Mouse (Mus musculus) stomach, embryonic 16.5 days (tissue): Measurements from ENCODE around the gene Pde4d. TPM values are rescaled to one million over a fixed set of nuclear protein-coding genes. Genes with fewer than 3 reads are reported as not detected.

Source experiments
- ATAC-seq: fragments of 200-750 bp; cut with Nextera tagmentation; 2 replicates; pipeline ENCODE4 v1.8.0; 2017; ENCODE audit warnings: moderate number of reproducible peaks, moderate TSS enrichment; ENCODE audit not compliant: insufficient read depth, low FRiP score
- H3K27ac ChIP-seq: fragments of 300-500 bp; sonication (generic); 2 replicates; pipeline ENCODE4 v1.5.1; 2014; ENCODE audit warnings: low read length
- H3K27me3 ChIP-seq: fragments of 300-500 bp; sonication (generic); 2 replicates; pipeline ENCODE4 v1.6.1; 2014; ENCODE audit warnings: low read length, control low read depth, mixed read lengths; ENCODE audit not compliant: control insufficient read depth, insufficient read depth
- H3K36me3 ChIP-seq: fragments of 300-500 bp; sonication (generic); 2 replicates; pipeline ENCODE4 v1.6.1; 2014; ENCODE audit warnings: low read length; ENCODE audit not compliant: control insufficient read depth, insufficient read depth
- H3K4me1 ChIP-seq: fragments of 300-500 bp; sonication (generic); 2 replicates; pipeline ENCODE4 v1.6.1; 2014; ENCODE audit warnings: low read length, control low read depth, mixed read lengths; ENCODE audit not compliant: control insufficient read depth, insufficient read depth
- H3K4me2 ChIP-seq: fragments of 300-500 bp; sonication (generic); 2 replicates; pipeline ENCODE4 v1.6.1; 2014; ENCODE audit warnings: low read depth, low read length, mixed read lengths
- H3K4me3 ChIP-seq: fragments of 300-500 bp; sonication (generic); replicated peaks from 2 replicates; pipeline ENCODE4 v1.5.1; 2014; ENCODE audit warnings: mild to moderate bottlenecking, low read length
- H3K9ac ChIP-seq: fragments of 300-500 bp; sonication (generic); 2 replicates; pipeline ENCODE4 v1.6.1; 2014; ENCODE audit warnings: low read length
- H3K9me3 ChIP-seq: fragments of 300-500 bp; sonication (generic); replicated peaks from 2 replicates; pipeline ENCODE4 v1.6.1; 2016; ENCODE audit warnings: low read length, control low read depth; ENCODE audit not compliant: control insufficient read depth
- WGBS: fragments of 180-500 bp; shearing (Covaris S2); extraction: QIAGEN DNeasy Blood & Tissue Kit; methylation state at CpG from one replicate; pipeline ENCODE4 v1.1.7; 2014; 5-methylcytosine and 5-hydroxymethylcytosine counted together
- polyA plus RNA-seq: library from polyadenylated mRNA; unstranded; fragments of >200 nt; fragmentation: Nextera tagmentation; extraction: Ambion mirVana; gene quantifications from 2 replicates; pipeline ENCODE4 v1.2.1, GENCODE M21; 2015

The Pde4d gene
- polyA plus RNA-seq, 1 experiment from 2014 or later: 22.1 TPM

- no peaks in the 10 kb centered on the region for H3K9me3 ChIP-seq
- no peak overlapping the region for H3K4me3 ChIP-seq
- no peak for ATAC-seq
- 42% methylated on average over 2 of the region's 2 CpGs for WGBS
- H3K27ac ChIP-seq: no peak overlapping the region
- H3K36me3 ChIP-seq: no peaks in the 10 kb centered on the region
- H3K4me2 ChIP-seq: no peak overlapping the region
- H3K9ac ChIP-seq: no peak overlapping the region
- no peaks in the 10 kb centered on the region for H3K4me1 ChIP-seq
- H3K27me3 ChIP-seq: no peaks in the 10 kb centered on the region
Measured at GRCm38 (mm10) chr13:108630576-108630975, 180.8 kb downstream of the Pde4d start.

- no peaks in the 10 kb centered on the region for H3K27me3 ChIP-seq
- H3K36me3 ChIP-seq: no peaks in the 10 kb centered on the region
- ATAC-seq: no peak
- H3K4me2 ChIP-seq: no peak overlapping the region
- no peaks in the 10 kb centered on the region for H3K4me1 ChIP-seq
- H3K9ac ChIP-seq: no peak overlapping the region
- H3K27ac ChIP-seq: no peak overlapping the region
- no peak overlapping the region for H3K4me3 ChIP-seq
- 52% methylated on average over 3 of the region's 3 CpGs for WGBS
- no peaks in the 10 kb centered on the region for H3K9me3 ChIP-seq
Measured at GRCm38 (mm10) chr13:108631222-108631621, 181.5 kb downstream of the Pde4d start.

- H3K27me3 ChIP-seq: no peaks in the 10 kb centered on the region
- 62% methylated on average over 1 of the region's 1 CpGs for WGBS
- no peak overlapping the region for H3K4me3 ChIP-seq
- H3K27ac ChIP-seq: no peak overlapping the region
- ATAC-seq: no peak
- H3K4me1 ChIP-seq: no peaks in the 10 kb centered on the region
- no peaks in the 10 kb centered on the region for H3K9me3 ChIP-seq
- no peak overlapping the region for H3K4me2 ChIP-seq
- no peak overlapping the region for H3K9ac ChIP-seq
- H3K36me3 ChIP-seq: no peaks in the 10 kb centered on the region
Measured at GRCm38 (mm10) chr13:108636526-108636925, 186.8 kb downstream of the Pde4d start.

- Histone ChIP-seq H3K36me3 (no peaks in the 10 kb centered on the region), H3K9ac (no peak overlapping the region), H3K4me3 (no peak overlapping the region), H3K4me1 (no peaks in the 10 kb centered on the region), H3K27ac (no peak overlapping the region), H3K4me2 (no peak overlapping the region), H3K27me3 (no peaks in the 10 kb centered on the region), H3K9me3 (no peaks in the 10 kb centered on the region)
- WGBS: 54% methylated on average over 5 of the region's 5 CpGs
- no peak for ATAC-seq
Measured at GRCm38 (mm10) chr13:108642259-108642658, 192.5 kb downstream of the Pde4d start.

GRCm38 (mm10) chr13:108646801-108647200, 197.1 kb downstream of the Pde4d start:
- WGBS: 76% methylated on average over 6 of the region's 6 CpGs
- no peaks in the 10 kb centered on the region for H3K36me3 ChIP-seq
- no peaks in the 10 kb centered on the region for H3K9me3 ChIP-seq
- no peak overlapping the region for H3K27ac ChIP-seq
- no peak overlapping the region for H3K4me2 ChIP-seq
- ATAC-seq: no peak
- no peaks in the 10 kb centered on the region for H3K27me3 ChIP-seq
- H3K9ac ChIP-seq: no peak overlapping the region
- H3K4me3 ChIP-seq: no peak overlapping the region
- no peaks in the 10 kb centered on the region for H3K4me1 ChIP-seq

- Histone ChIP-seq H3K4me2 (no peak overlapping the region), H3K4me3 (no peak overlapping the region), H3K9me3 (no peaks in the 10 kb centered on the region), H3K27me3 (no peaks in the 10 kb centered on the region), H3K9ac (no peak overlapping the region), H3K4me1 (no peaks in the 10 kb centered on the region), H3K27ac (no peak overlapping the region), H3K36me3 (no peaks in the 10 kb centered on the region)
- WGBS: 55% methylated on average over 11 of the region's 11 CpGs
- ATAC-seq: no peak
Measured at GRCm38 (mm10) chr13:108647239-108647638, 197.5 kb downstream of the Pde4d start.

- Histone ChIP-seq H3K9ac (no peak overlapping the region), H3K4me3 (no peak overlapping the region), H3K27me3 (no peaks in the 10 kb centered on the region), H3K27ac (no peak overlapping the region), H3K9me3 (no peaks in the 10 kb centered on the region), H3K4me1 (no peaks in the 10 kb centered on the region), H3K36me3 (no peaks in the 10 kb centered on the region), H3K4me2 (no peak overlapping the region)
- no peak for ATAC-seq
- whole genome bisulfite sequencing: 60% methylated on average over 10 of the region's 10 CpGs
Measured at GRCm38 (mm10) chr13:108654026-108654723, 204.4 kb downstream of the Pde4d start.

- Histone ChIP-seq H3K27ac (no peak overlapping the region), H3K36me3 (no peaks in the 10 kb centered on the region), H3K9ac (no peak overlapping the region), H3K4me1 (no peaks in the 10 kb centered on the region), H3K4me3 (no peak overlapping the region), H3K27me3 (no peaks in the 10 kb centered on the region), H3K9me3 (no peaks in the 10 kb centered on the region), H3K4me2 (no peak overlapping the region)
- no peak for ATAC-seq
Measured at GRCm38 (mm10) chr13:108666579-108666978, 216.8 kb downstream of the Pde4d start.

GRCm38 (mm10) chr13:108667077-108667476, 217.3 kb downstream of the Pde4d start:
- no peaks in the 10 kb centered on the region for H3K36me3 ChIP-seq
- 81% methylated on average over 1 of the region's 1 CpGs for WGBS
- no peak for ATAC-seq
- no peak overlapping the region for H3K9ac ChIP-seq
- H3K4me1 ChIP-seq: no peaks in the 10 kb centered on the region
- no peak overlapping the region for H3K27ac ChIP-seq
- H3K4me3 ChIP-seq: no peak overlapping the region
- no peaks in the 10 kb centered on the region for H3K9me3 ChIP-seq
- no peaks in the 10 kb centered on the region for H3K27me3 ChIP-seq
- H3K4me2 ChIP-seq: no peak overlapping the region
